In genomic region chr4:115856282-115856681, GRCm38 (mm10) we compare ENCODE assay signal across 11 mouse cellular contexts. TPM values are rescaled to one million over a fixed set of nuclear protein-coding genes. Genes with fewer than 3 reads are reported as not detected.
DNase-seq lines count a peak whose midpoint lies in the region; ATAC-seq lines count a peak whose summit lies in the region.
"Had no signal": no experiment of that assay in that cellular context is flagged by ENCODE, and none has a peak within 500 bp of the region (broad histone marks: within the 10 kb centered on the region; RNA-seq: fewer than 3 reads in every experiment).

No protein-coding gene starts in this region.

- H3K36me3 ChIP-seq in hindbrain, embryonic 13.5 days = peaks cover 36% of the 10 kb centered on the region
- H3K36me3 ChIP-seq in macrophage (ENCODE audit: inconsistent target) = peaks cover 56% of the 10 kb centered on the region

- peak overlapping the region; percentile 61 for H3K9ac ChIP-seq in hindbrain, embryonic 13.5 days

- H3K27me3 ChIP-seq in hindbrain, embryonic 13.5 days = no peaks in the 10 kb centered on the region; the same call in 1 of the 2 replicates

- peak; percentile 31; the same call in 1 of the 2 replicates for ATAC-seq in hindbrain, embryonic 13.5 days (ENCODE audit: low FRiP score)
- no peak for ATAC-seq in inflammation-experienced regulatory T-cells, adult 6 months

- H3K4me2 ChIP-seq in hindbrain, embryonic 13.5 days = no peak overlapping the region

- H3K4me3 ChIP-seq in hindbrain, embryonic 13.5 days = no peak overlapping the region
- H3K4me3 ChIP-seq in macrophage (ENCODE audit: inconsistent target) = no peak overlapping the region

- DNase-seq in spleen, adult 12 weeks (ENCODE audit: low spot score) = peak; percentile 12
- DNase-seq in spleen, postnatal 14 days (ENCODE audit: low spot score in 2 of 2) = no peak
- DNase-seq in yolk sac, embryonic 10.5 days (ENCODE audit: low spot score) = peak; percentile 18
- DNase-seq in retina, embryonic 14.5 days (ENCODE audit: low spot score) = no peak
- DNase-seq: cerebellum, adult 2 months; kidney, postnatal 36 days had no signal

- peaks cover 72% of the 10 kb centered on the region for H3K79me2 ChIP-seq in macrophage (ENCODE audit: inconsistent target)

- 49% methylated on average over 4 of the region's 4 CpGs for WGBS in hindbrain, embryonic 13.5 days
- WGBS in macrophage (ENCODE audit: missing documents) = 100% methylated on average over 4 of the region's 4 CpGs

- no peaks in the 10 kb centered on the region for H3K9me3 ChIP-seq in hindbrain, embryonic 13.5 days

- peak overlapping the region; percentile 61; the same call in 1 of the 2 replicates for H3K27ac ChIP-seq in hindbrain, embryonic 13.5 days
- peak overlapping the region; percentile 80 for H3K27ac ChIP-seq in macrophage

- H3K4me1 ChIP-seq in hindbrain, embryonic 13.5 days (replicated peaks) = peaks cover 27% of the 10 kb centered on the region

RNA-seq across cellular contexts. Expression of gene Mknk1, which starts 17.3 kb away (rescaled TPM):
- 21.3 and 23.7 TPM in 2 replicates for polyA plus RNA-seq in hindbrain, embryonic 13.5 days (2015; fragmentation: Nextera tagmentation; extraction: Ambion mirVana)
- 100 to 1,000 TPM in 25 of 26 experiments, 10 to 100 TPM in 1; 80.0 to 780 (median 373) TPM for total RNA-seq in macrophage (2018; cell fraction: chromatin; rRNA removed)
- total RNA-seq in macrophage (2018; cell fraction: cytosol; rRNA removed) = 100 to 1,000 TPM in 10 of 26 experiments, 10 to 100 TPM in 16; 52.2 to 151 (median 89.7) TPM
- 100 to 1,000 TPM in 21 of 26 experiments, 10 to 100 TPM in 5; 56.6 to 406 (median 188) TPM for total RNA-seq in macrophage (2018; cell fraction: nucleus; rRNA removed)
- 62.4 to 141 TPM (median 130 TPM) in 3 replicates for polyA plus RNA-seq in macrophage (2018)
- 10 to 100 TPM; 34.8 to 45.1 (median 41.8) TPM for polyA plus RNA-seq in inflammation-experienced regulatory T-cells, adult 6 months (2017; shearing (Covaris generic))

RNA-seq across cellular contexts. Expression of gene Kncn, which starts 27.9 kb away (rescaled TPM):
- polyA plus RNA-seq in hindbrain, embryonic 13.5 days (2015; fragmentation: Nextera tagmentation; extraction: Ambion mirVana) = not detected in 2 replicates
- total RNA-seq in macrophage (2018; cell fraction: chromatin; rRNA removed) = 1 to 10 TPM in 2 of 26 experiments, under 1 TPM in 2, not detected in 22; 0.77 to 1.6 (median 0.97) TPM
- not detected for total RNA-seq in macrophage (2018; cell fraction: cytosol; rRNA removed)
- 1 to 10 TPM in 3 of 26 experiments, under 1 TPM in 5, not detected in 18; 0.29 to 1.4 (median 0.75) TPM for total RNA-seq in macrophage (2018; cell fraction: nucleus; rRNA removed)
- polyA plus RNA-seq in macrophage (2018) = not detected in 3 replicates
- polyA plus RNA-seq in inflammation-experienced regulatory T-cells, adult 6 months (2017; shearing (Covaris generic)) = not detected
- polyA plus RNA-seq: heart, embryonic 16.5 days; limb, embryonic 11.5 days had no signal

RNA-seq across cellular contexts. Expression of gene Mob3c, which starts 28.4 kb away (rescaled TPM):
- polyA plus RNA-seq in hindbrain, embryonic 13.5 days (2015; fragmentation: Nextera tagmentation; extraction: Ambion mirVana) = 4.8 and 6.4 TPM in 2 replicates
- total RNA-seq in macrophage (2018; cell fraction: chromatin; rRNA removed) = 100 to 1,000 TPM in 22 of 26 experiments, 10 to 100 TPM in 4; 81.4 to 234 (median 122) TPM
- 10 to 100 TPM; 24.1 to 64.9 (median 31.5) TPM for total RNA-seq in macrophage (2018; cell fraction: cytosol; rRNA removed)
- total RNA-seq in macrophage (2018; cell fraction: nucleus; rRNA removed) = 100 to 1,000 TPM in 18 of 26 experiments, 10 to 100 TPM in 8; 66.0 to 229 (median 125) TPM
- 16.6 to 27.7 TPM (median 23.8 TPM) in 3 replicates for polyA plus RNA-seq in macrophage (2018)
- 10 to 100 TPM in 2 of 3 experiments, 1 to 10 TPM in 1; 8.4 to 12.4 (median 10.2) TPM for polyA plus RNA-seq in inflammation-experienced regulatory T-cells, adult 6 months (2017; shearing (Covaris generic))

RNA-seq across cellular contexts. Expression of gene 6430628N08Rik, which starts 34.2 kb away (rescaled TPM):
- polyA plus RNA-seq in hindbrain, embryonic 13.5 days (2015; fragmentation: Nextera tagmentation; extraction: Ambion mirVana) = 0.12 and 0.30 TPM in 2 replicates
- not detected for total RNA-seq in macrophage (2018; cell fraction: chromatin; rRNA removed)
- not detected for total RNA-seq in macrophage (2018; cell fraction: cytosol; rRNA removed)
- under 1 TPM in 1 of 26 experiments, not detected in 25; 0.55 TPM for total RNA-seq in macrophage (2018; cell fraction: nucleus; rRNA removed)
- polyA plus RNA-seq in macrophage (2018) = not detected in 3 replicates
- polyA plus RNA-seq in inflammation-experienced regulatory T-cells, adult 6 months (2017; shearing (Covaris generic)) = not detected
- polyA plus RNA-seq: heart, embryonic 16.5 days had no signal

Comparison
In these comparisons a context has a peak if more than half of its experiments do, and no peak if none do; other contexts are left out.
1. DNase-seq: peak in spleen, adult 12 weeks (single experiment) and yolk sac, embryonic 10.5 days (single experiment); none in spleen, postnatal 14 days (0 of 2) and retina, embryonic 14.5 days (single experiment).